Mouse (Mus musculus) ZHBTc4 (cell line): ENCODE data around the gene Gins1.
"Not testable (repeated sequence)": the region's sequence is repeated elsewhere in the genome, so short reads cannot be mapped to it uniquely, and the experiment has no call there.

Source experiments
- DNase-seq: peaks from one replicate; pipeline ENCODE4 v3.0.0-alpha.2; 2011; ENCODE audit warnings: low read depth, low spot score

The Gins1 gene

GRCm38 (mm10) chr2:150904936-150905450 lies at the start of gene Gins1:
Gene Gins1, plus strand, starts transcription at chr2:150905400.
- no peak for DNase-seq

- no peak for DNase-seq
Measured at GRCm38 (mm10) chr2:150858724-150859487, 46.3 kb upstream of the Gins1 start.

GRCm38 (mm10) chr2:150859709-150860470 lies 45.3 kb upstream of the Gins1 start:
- no peak for DNase-seq

- no peak for DNase-seq
Measured at GRCm38 (mm10) chr2:150861128-150861527, 44.1 kb upstream of the Gins1 start.

- DNase-seq: no peak
Measured at GRCm38 (mm10) chr2:150867021-150867420, 38.2 kb upstream of the Gins1 start.

- DNase-seq: no peak
Measured at GRCm38 (mm10) chr2:150869446-150869845, 35.8 kb upstream of the Gins1 start.

- DNase-seq: no peak
Measured at GRCm38 (mm10) chr2:150874508-150874907, 30.7 kb upstream of the Gins1 start.

GRCm38 (mm10) chr2:150875226-150875625 lies 30.0 kb upstream of the Gins1 start:
- no peak for DNase-seq

- no peak for DNase-seq
Measured at GRCm38 (mm10) chr2:150877561-150877960, 27.6 kb upstream of the Gins1 start.

GRCm38 (mm10) chr2:150884075-150884778 lies 21.0 kb upstream of the Gins1 start:
- DNase-seq: no peak

GRCm38 (mm10) chr2:150884779-150885110 lies 20.5 kb upstream of the Gins1 start:
- DNase-seq: no peak

GRCm38 (mm10) chr2:150885814-150886213 lies 19.4 kb upstream of the Gins1 start:
- no peak for DNase-seq

GRCm38 (mm10) chr2:150886315-150886714 lies 18.9 kb upstream of the Gins1 start:
- DNase-seq: no peak

- DNase-seq: no peak
Measured at GRCm38 (mm10) chr2:150887370-150887769, 17.8 kb upstream of the Gins1 start.

GRCm38 (mm10) chr2:150894617-150895267 lies 10.5 kb upstream of the Gins1 start:
- DNase-seq: no peak

- DNase-seq: no peak
Measured at GRCm38 (mm10) chr2:150895691-150896252, 9.4 kb upstream of the Gins1 start.

- DNase-seq: no peak
Measured at GRCm38 (mm10) chr2:150900341-150900740, 4.9 kb upstream of the Gins1 start.

- no peak for DNase-seq
Measured at GRCm38 (mm10) chr2:150902347-150902746, 2.9 kb upstream of the Gins1 start.

GRCm38 (mm10) chr2:150904272-150904935 lies 796 bp upstream of the Gins1 start, which contains the start of gene Abhd12:
Gene Abhd12, minus strand, starts transcription at chr2:150904741.
- DNase-seq: peak; percentile 99

GRCm38 (mm10) chr2:150908881-150909280 lies 3.7 kb downstream of the Gins1 start:
- DNase-seq: not testable (repeated sequence)
